Comparison of ENCODE assay signal across 9 mouse cellular contexts in the genomic region with DNA sequence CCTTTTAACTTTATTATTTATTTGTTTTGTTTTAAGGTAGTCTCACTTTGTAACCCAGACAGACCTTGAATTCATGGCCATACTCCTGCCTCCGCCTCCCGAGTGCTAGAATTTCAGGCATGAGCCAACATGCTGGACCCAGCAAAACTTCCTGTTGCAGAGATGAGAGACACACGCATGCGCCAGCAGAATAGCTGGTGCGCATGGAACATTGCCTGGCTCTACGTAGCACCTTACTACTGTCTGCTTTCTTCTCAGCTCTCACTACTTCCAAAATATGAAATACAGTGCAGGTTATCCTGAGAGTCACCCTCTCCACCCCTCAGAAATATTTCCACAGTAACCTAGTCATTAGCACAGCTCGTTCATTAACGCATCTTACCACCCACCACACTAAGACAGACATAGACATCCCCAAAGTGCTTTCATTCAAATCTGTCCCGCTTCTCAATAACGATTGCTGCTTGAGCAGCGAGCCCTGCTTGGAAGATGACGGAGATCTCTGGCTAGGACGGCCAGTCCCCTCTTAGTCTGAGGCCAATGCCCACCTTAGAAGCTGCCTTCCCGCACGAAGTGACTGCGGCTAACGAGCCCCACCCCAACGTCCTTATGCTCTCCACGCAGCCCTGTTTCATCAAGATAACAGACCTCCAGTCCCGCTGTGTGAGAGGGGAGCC.
A peak's percentile ranks its signal among the peaks of the same experiment; 100 is the strongest.
DNase-seq lines count a peak whose midpoint lies in the region; ATAC-seq and TF ChIP-seq lines count a peak whose summit lies in the region.
"Had no signal": no experiment of that assay in that cellular context is flagged by ENCODE, and none has a peak within 500 bp of the region (broad histone marks: within the 10 kb centered on the region; RNA-seq: fewer than 3 reads in every experiment).

No protein-coding gene starts in this region.

- TF ChIP-seq CTCF in left cerebral cortex, adult 2 months (IDR thresholded peaks at IDR 0.05), result no peak

- H3K4me1 ChIP-seq in forebrain, embryonic 15.5 days, result peaks cover 18% of the 10 kb centered on the region
- H3K4me1 ChIP-seq in intestine, embryonic 16.5 days (ENCODE audit: control insufficient read depth, insufficient read depth, low read length), result 0 out of 2 replicates have a peak, but pooled peaks cover 3% of the 10 kb centered on the region
- peaks cover 13% of the 10 kb centered on the region; the same call in 1 of the 2 replicates for H3K4me1 ChIP-seq in neural tube, embryonic 12.5 days

- WGBS in forebrain, embryonic 15.5 days, result 23% methylated on average over 20 of the region's 20 CpGs
- whole genome bisulfite sequencing in intestine, embryonic 16.5 days, result 22% methylated on average over 20 of the region's 20 CpGs
- 26% methylated on average over 20 of the region's 20 CpGs for WGBS in neural tube, embryonic 12.5 days

- intact Hi-C loops in left cerebral cortex, adult 2 months (cut with DNase I), result no loop called here

- H3K9me3 ChIP-seq in forebrain, embryonic 15.5 days, result no peaks in the 10 kb centered on the region
- no peaks in the 10 kb centered on the region for H3K9me3 ChIP-seq in intestine, embryonic 16.5 days (ENCODE audit: control insufficient read depth, low read length)
- no peaks in the 10 kb centered on the region for H3K9me3 ChIP-seq in neural tube, embryonic 12.5 days

- H3K4me3 ChIP-seq in left cerebral cortex, adult 2 months, result peak overlapping the region; percentile 60
- H3K4me3 ChIP-seq in forebrain, embryonic 15.5 days, result peak overlapping the region; percentile 48
- H3K4me3 ChIP-seq in intestine, embryonic 16.5 days (ENCODE audit: low read length), result peak overlapping the region; percentile 66
- peak overlapping the region; percentile 44 for H3K4me3 ChIP-seq in neural tube, embryonic 12.5 days

- no peaks in the 10 kb centered on the region for H3K27me3 ChIP-seq in forebrain, embryonic 15.5 days
- no peaks in the 10 kb centered on the region for H3K27me3 ChIP-seq in intestine, embryonic 16.5 days (replicated peaks; ENCODE audit: control insufficient read depth, insufficient read depth, low read length)
- no peaks in the 10 kb centered on the region for H3K27me3 ChIP-seq in neural tube, embryonic 12.5 days (replicated peaks)

- peak in 1 of 2 experiments; percentile 24 for DNase-seq in left cerebral cortex, adult 2 months (ENCODE audit: extremely low spot score in 1 of 2, low spot score in 2 of 2)
- no peak for DNase-seq in left cerebral cortex, adult 11 months (ENCODE audit: low spot score)
- DNase-seq in brain, adult 2 months (ENCODE audit: low read depth, low spot score), result peak; percentile 94
- DNase-seq in liver, result peak; percentile 13

- H3K4me2 ChIP-seq in forebrain, embryonic 15.5 days (replicated peaks), result peak overlapping the region; percentile 75
- H3K4me2 ChIP-seq in intestine, embryonic 16.5 days (ENCODE audit: low read depth, low read length), result peak overlapping the region; percentile 94
- H3K4me2 ChIP-seq in neural tube, embryonic 12.5 days (replicated peaks), result peak overlapping the region; percentile 67

- peak; percentile 71 for ATAC-seq in forebrain, embryonic 15.5 days (replicated peaks)
- ATAC-seq in intestine, embryonic 16.5 days, result peak; percentile 45
- ATAC-seq in neural tube, embryonic 12.5 days (ENCODE audit: low FRiP score, low read depth), result peak; percentile 69
- ATAC-seq in megakaryocyte progenitor cell, adult 5-6 weeks (replicated peaks; ENCODE audit: poor library complexity), result no peak

- H3K9ac ChIP-seq in forebrain, embryonic 15.5 days (replicated peaks), result peak overlapping the region; percentile 80
- H3K9ac ChIP-seq in intestine, embryonic 16.5 days (ENCODE audit: low read depth, low read length), result peak overlapping the region; percentile 83
- peak overlapping the region; percentile 79 for H3K9ac ChIP-seq in neural tube, embryonic 12.5 days

- peak overlapping the region; percentile 94 for H3K27ac ChIP-seq in left cerebral cortex, adult 2 months
- H3K27ac ChIP-seq in forebrain, embryonic 15.5 days (replicated peaks), result peak overlapping the region; percentile 85
- H3K27ac ChIP-seq in intestine, embryonic 16.5 days (ENCODE audit: low read length), result peak overlapping the region; percentile 92
- 0 out of 2 replicates have a peak overlapping the region, but pooled peaks have one; percentile 15 for H3K27ac ChIP-seq in neural tube, embryonic 12.5 days
- H3K27ac ChIP-seq: macrophage had no signal

- no peaks in the 10 kb centered on the region for H3K36me3 ChIP-seq in forebrain, embryonic 15.5 days
- no peaks in the 10 kb centered on the region for H3K36me3 ChIP-seq in intestine, embryonic 16.5 days (ENCODE audit: control insufficient read depth, insufficient read depth, low read length)
- no peaks in the 10 kb centered on the region for H3K36me3 ChIP-seq in neural tube, embryonic 12.5 days

Comparison
In these comparisons a context has a peak if more than half of its experiments do, and no peak if none do; other contexts are left out.
1. H3K27ac ChIP-seq: peak in every context shown above with its lines; median percentile 94 in left cerebral cortex, adult 2 months; 92 in intestine, embryonic 16.5 days; 85 in forebrain, embryonic 15.5 days; 15 in neural tube, embryonic 12.5 days.